ENCODE assay signal across 17 mouse cellular contexts in the genomic region with DNA sequence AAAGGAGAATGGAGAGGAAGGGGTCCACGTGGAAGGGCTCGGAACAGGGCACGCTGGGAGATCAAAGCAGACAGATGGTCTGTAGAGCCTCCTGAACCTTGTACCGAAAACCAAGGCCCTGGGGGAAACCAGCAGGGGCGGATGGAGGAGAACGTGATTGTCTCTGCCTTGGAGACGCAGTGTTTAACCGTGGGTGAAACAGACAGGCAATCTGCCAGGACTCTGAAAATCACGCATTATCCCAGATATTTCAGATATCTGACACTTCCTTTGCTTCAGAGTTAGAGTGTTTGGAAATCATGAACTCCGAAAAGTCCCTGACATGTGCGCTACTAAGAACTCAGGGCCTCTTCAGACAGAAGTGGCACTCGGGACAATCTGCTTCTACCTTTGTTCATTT.
"Had no signal": no experiment of that assay in that cellular context is flagged by ENCODE, and none has a peak within 500 bp of the region (broad histone marks: within the 10 kb centered on the region; RNA-seq: fewer than 3 reads in every experiment).

No protein-coding gene starts in this region.

- H3K4me1 ChIP-seq: liver, embryonic 13.5 days; liver, embryonic 15.5 days; megakaryocyte, embryonic 14.5 days; midbrain, embryonic 12.5 days; midbrain, embryonic 15.5 days; neural tube, embryonic 12.5 days; stomach, embryonic 15.5 days had no signal

- H3K4me3 ChIP-seq: liver, embryonic 13.5 days; liver, embryonic 15.5 days; megakaryocyte, embryonic 14.5 days; midbrain, embryonic 12.5 days; midbrain, embryonic 15.5 days; neural tube, embryonic 12.5 days; stomach, embryonic 15.5 days had no signal

- DNase-seq: liver, embryonic 13.5 days; liver, postnatal 0 days; lung, adult 2 months; lung, postnatal 10 days; right cerebral cortex, postnatal 14 days; thymus, adult 2 months; thymus, postnatal 25 days; thymus, postnatal 4 days had no signal

- H3K27ac ChIP-seq: liver, embryonic 13.5 days; liver, embryonic 15.5 days; macrophage; midbrain, embryonic 12.5 days; midbrain, embryonic 15.5 days; neural tube, embryonic 12.5 days; stomach, embryonic 15.5 days; stomach, postnatal 0 days had no signal

- H3K4me2 ChIP-seq: liver, embryonic 11.5 days; liver, embryonic 13.5 days; liver, embryonic 15.5 days; midbrain, embryonic 12.5 days; midbrain, embryonic 15.5 days; neural tube, embryonic 12.5 days; stomach, embryonic 15.5 days had no signal

- ATAC-seq: liver, postnatal 0 days; midbrain, embryonic 15.5 days had no signal

- H3K9ac ChIP-seq: liver, embryonic 13.5 days; liver, embryonic 15.5 days; liver, postnatal 0 days; midbrain, embryonic 12.5 days; midbrain, embryonic 15.5 days; neural tube, embryonic 12.5 days; stomach, embryonic 15.5 days had no signal

- H3K9me3 ChIP-seq: liver, embryonic 13.5 days; liver, embryonic 15.5 days; midbrain, embryonic 12.5 days; midbrain, embryonic 15.5 days; neural tube, embryonic 12.5 days; stomach, embryonic 15.5 days had no signal

- H3K27me3 ChIP-seq: liver, embryonic 13.5 days; liver, embryonic 15.5 days; megakaryocyte, embryonic 14.5 days; midbrain, embryonic 12.5 days; midbrain, embryonic 15.5 days; neural tube, embryonic 12.5 days; stomach, embryonic 15.5 days had no signal

- H3K36me3 ChIP-seq: liver, embryonic 13.5 days; liver, embryonic 15.5 days; midbrain, embryonic 12.5 days; midbrain, embryonic 15.5 days; neural tube, embryonic 12.5 days; stomach, embryonic 15.5 days had no signal
